Mouse (Mus musculus): ENCODE measurements around the gene Sdk1. TPM values are rescaled to one million over a fixed set of nuclear protein-coding genes. Genes with fewer than 3 reads are reported as not detected.

Gene Sdk1
- polyA plus RNA-seq, 1 experiment: not detected

GRCm38 (mm10) chr5:141835566-141835965, 594.3 kb downstream of the Sdk1 start:
- no peaks in the 10 kb centered on the region for H3K36me3 ChIP-seq (replicated peaks; ENCODE audit: low read length)
- H3K9me3 ChIP-seq: peaks cover 17% of the 10 kb centered on the region
- H3K4me1 ChIP-seq: no peaks in the 10 kb centered on the region
- TF ChIP-seq FLI1 (IDR thresholded peaks at IDR 0.05; ENCODE audit: low read length) (no peak), GATA1 (IDR thresholded peaks at IDR 0.05; ENCODE audit: borderline replicate concordance, low read length) (no peak)
- H3K27me3 ChIP-seq (replicated peaks): no peaks in the 10 kb centered on the region
- no peak overlapping the region for H3K4me3 ChIP-seq (replicated peaks)

- Histone ChIP-seq H3K4me1 (no peaks in the 10 kb centered on the region), H3K9me3 (peaks cover 7% of the 10 kb centered on the region; the same call in 1 of the 2 replicates), H3K27me3 (replicated peaks) (no peaks in the 10 kb centered on the region), H3K36me3 (replicated peaks; ENCODE audit: low read length) (no peaks in the 10 kb centered on the region), H3K4me3 (replicated peaks) (no peak overlapping the region)
- TF ChIP-seq FLI1 (IDR thresholded peaks at IDR 0.05; ENCODE audit: low read length): no peak
- TF ChIP-seq GATA1 (IDR thresholded peaks at IDR 0.05; ENCODE audit: borderline replicate concordance, low read length): no peak
Observed at GRCm38 (mm10) chr5:141836892-141837455, 595.7 kb downstream of the Sdk1 start.

- H3K4me1 ChIP-seq: no peaks in the 10 kb centered on the region
- no peak for TF ChIP-seq GATA1 (IDR thresholded peaks at IDR 0.05; ENCODE audit: borderline replicate concordance, low read length)
- TF ChIP-seq FLI1 (IDR thresholded peaks at IDR 0.05; ENCODE audit: low read length): no peak
- no peaks in the 10 kb centered on the region for H3K27me3 ChIP-seq (replicated peaks)
- H3K9me3 ChIP-seq: peaks cover 25% of the 10 kb centered on the region
- no peak overlapping the region for H3K4me3 ChIP-seq (replicated peaks)
- no peaks in the 10 kb centered on the region for H3K36me3 ChIP-seq (replicated peaks; ENCODE audit: low read length)
Observed at GRCm38 (mm10) chr5:141844701-141845100, 603.4 kb downstream of the Sdk1 start.

GRCm38 (mm10) chr5:141847686-141848085, 606.4 kb downstream of the Sdk1 start:
- Histone ChIP-seq H3K4me1 (no peaks in the 10 kb centered on the region), H3K36me3 (replicated peaks; ENCODE audit: low read length) (no peaks in the 10 kb centered on the region), H3K27me3 (replicated peaks) (no peaks in the 10 kb centered on the region), H3K9me3 (peaks cover 38% of the 10 kb centered on the region), H3K4me3 (replicated peaks) (no peak overlapping the region)
- no peak for TF ChIP-seq FLI1 (IDR thresholded peaks at IDR 0.05; ENCODE audit: low read length)
- no peak for TF ChIP-seq GATA1 (IDR thresholded peaks at IDR 0.05; ENCODE audit: borderline replicate concordance, low read length)

- no peaks in the 10 kb centered on the region for H3K27me3 ChIP-seq (replicated peaks)
- peaks cover 41% of the 10 kb centered on the region for H3K9me3 ChIP-seq
Observed at GRCm38 (mm10) chr5:141852175-141852574, 610.9 kb downstream of the Sdk1 start.

GRCm38 (mm10) chr5:141856447-141856846, 615.2 kb downstream of the Sdk1 start:
- TF ChIP-seq GATA1 (IDR thresholded peaks at IDR 0.05; ENCODE audit: borderline replicate concordance, low read length) (no peak), FLI1 (IDR thresholded peaks at IDR 0.05; ENCODE audit: low read length) (no peak)
- no peak overlapping the region for H3K4me3 ChIP-seq (replicated peaks)
- no peaks in the 10 kb centered on the region for H3K27me3 ChIP-seq (replicated peaks)
- no peaks in the 10 kb centered on the region for H3K36me3 ChIP-seq (replicated peaks; ENCODE audit: low read length)
- H3K9me3 ChIP-seq: peaks cover 38% of the 10 kb centered on the region
- no peaks in the 10 kb centered on the region for H3K4me1 ChIP-seq

More at GRCm38 (mm10) chr5:141852175-141852574, 610.9 kb downstream of the Sdk1 start:
- Histone ChIP-seq H3K36me3 (replicated peaks; ENCODE audit: low read length) (no peaks in the 10 kb centered on the region), H3K4me1 (no peaks in the 10 kb centered on the region), H3K4me3 (replicated peaks) (no peak overlapping the region)
- TF ChIP-seq FLI1 (IDR thresholded peaks at IDR 0.05; ENCODE audit: low read length) (no peak), GATA1 (IDR thresholded peaks at IDR 0.05; ENCODE audit: borderline replicate concordance, low read length) (no peak)

GRCm38 (mm10) chr5:141857781-141858180, 616.5 kb downstream of the Sdk1 start:
- Histone ChIP-seq H3K36me3 (replicated peaks; ENCODE audit: low read length) (no peaks in the 10 kb centered on the region), H3K4me3 (replicated peaks) (no peak overlapping the region), H3K4me1 (no peaks in the 10 kb centered on the region), H3K27me3 (replicated peaks) (no peaks in the 10 kb centered on the region), H3K9me3 (peaks cover 27% of the 10 kb centered on the region)
- TF ChIP-seq FLI1 (IDR thresholded peaks at IDR 0.05; ENCODE audit: low read length) (no peak), GATA1 (IDR thresholded peaks at IDR 0.05; ENCODE audit: borderline replicate concordance, low read length) (no peak)

- no peak overlapping the region for H3K4me3 ChIP-seq (replicated peaks)
- peaks cover 21% of the 10 kb centered on the region; the same call in 1 of the 2 replicates for H3K9me3 ChIP-seq
- no peak for TF ChIP-seq FLI1 (IDR thresholded peaks at IDR 0.05; ENCODE audit: low read length)
- no peaks in the 10 kb centered on the region for H3K4me1 ChIP-seq
- no peaks in the 10 kb centered on the region for H3K27me3 ChIP-seq (replicated peaks)
- no peaks in the 10 kb centered on the region for H3K36me3 ChIP-seq (replicated peaks; ENCODE audit: low read length)
Observed at GRCm38 (mm10) chr5:141858406-141859160, 617.3 kb downstream of the Sdk1 start.

- no peak overlapping the region for H3K4me3 ChIP-seq (replicated peaks)
- no peaks in the 10 kb centered on the region for H3K36me3 ChIP-seq (replicated peaks; ENCODE audit: low read length)
- no peak for TF ChIP-seq GATA1 (IDR thresholded peaks at IDR 0.05; ENCODE audit: borderline replicate concordance, low read length)
- TF ChIP-seq FLI1 (IDR thresholded peaks at IDR 0.05; ENCODE audit: low read length): no peak
- no peaks in the 10 kb centered on the region for H3K4me1 ChIP-seq
- peaks cover 2% of the 10 kb centered on the region; the same call in 1 of the 2 replicates for H3K9me3 ChIP-seq
- no peaks in the 10 kb centered on the region for H3K27me3 ChIP-seq (replicated peaks)
Observed at GRCm38 (mm10) chr5:141866042-141866441, 624.8 kb downstream of the Sdk1 start.

- Histone ChIP-seq H3K9me3 (peaks cover 62% of the 10 kb centered on the region), H3K4me3 (replicated peaks) (no peak overlapping the region), H3K36me3 (replicated peaks; ENCODE audit: low read length) (no peaks in the 10 kb centered on the region), H3K4me1 (no peaks in the 10 kb centered on the region), H3K27me3 (replicated peaks) (no peaks in the 10 kb centered on the region)
- TF ChIP-seq FLI1 (IDR thresholded peaks at IDR 0.05; ENCODE audit: low read length): no peak
- TF ChIP-seq GATA1 (IDR thresholded peaks at IDR 0.05; ENCODE audit: borderline replicate concordance, low read length): no peak
Observed at GRCm38 (mm10) chr5:141873751-141874150, 632.5 kb downstream of the Sdk1 start.

All from megakaryocyte, embryonic 14.5 days (primary cell).